Mouse (Mus musculus): ENCODE data around the gene Gm12184. TPM values are rescaled to one million over a fixed set of nuclear protein-coding genes. Genes with fewer than 3 reads are reported as not detected.
A peak's percentile ranks its signal among the peaks of the same experiment; 100 is the strongest.
"Not testable (repeated sequence)": the region's sequence is repeated elsewhere in the genome, so short reads cannot be mapped to it uniquely, and the experiment has no call there.

Gm12184 gene
- polyA plus RNA-seq, 1 experiment from 2014 or later, result 13.6 TPM

DNA sequence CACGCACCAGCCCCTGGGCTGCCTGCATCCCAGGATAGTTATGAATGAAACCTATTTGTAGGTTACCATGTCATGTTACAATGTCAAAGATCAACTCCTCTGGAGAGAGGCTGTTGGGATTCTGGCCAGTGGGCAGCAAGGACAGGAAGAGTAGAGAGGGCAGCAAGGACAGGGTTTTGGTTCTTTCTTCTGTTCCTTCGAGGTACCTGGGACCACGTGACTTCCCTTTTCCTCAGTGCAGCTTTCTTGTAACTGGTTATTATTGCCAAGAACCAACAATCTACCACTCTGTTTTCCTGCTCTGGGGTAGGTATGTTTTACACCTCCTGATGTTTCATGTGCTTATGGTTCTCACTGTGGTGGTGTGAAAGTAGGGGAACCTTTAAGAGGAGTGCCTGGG is 37.4 kb upstream of the Gm12184 start:
- Histone ChIP-seq H3K4me3 (replicated peaks) (no peak overlapping the region), H3K27me3 (peaks cover 13% of the 10 kb centered on the region), H3K9ac (replicated peaks) (no peak overlapping the region), H3K4me2 (no peak overlapping the region), H3K27ac (no peak overlapping the region), H3K36me3 (no peaks in the 10 kb centered on the region), H3K9me3 (no peaks in the 10 kb centered on the region), H3K4me1 (replicated peaks) (no peaks in the 10 kb centered on the region)
- 88% methylated on average over 3 of the region's 3 CpGs for WGBS
- no peak for ATAC-seq (ENCODE audit: insufficient number of reproducible peaks, insufficient read depth, low FRiP score, low TSS enrichment, low read depth)

DNA sequence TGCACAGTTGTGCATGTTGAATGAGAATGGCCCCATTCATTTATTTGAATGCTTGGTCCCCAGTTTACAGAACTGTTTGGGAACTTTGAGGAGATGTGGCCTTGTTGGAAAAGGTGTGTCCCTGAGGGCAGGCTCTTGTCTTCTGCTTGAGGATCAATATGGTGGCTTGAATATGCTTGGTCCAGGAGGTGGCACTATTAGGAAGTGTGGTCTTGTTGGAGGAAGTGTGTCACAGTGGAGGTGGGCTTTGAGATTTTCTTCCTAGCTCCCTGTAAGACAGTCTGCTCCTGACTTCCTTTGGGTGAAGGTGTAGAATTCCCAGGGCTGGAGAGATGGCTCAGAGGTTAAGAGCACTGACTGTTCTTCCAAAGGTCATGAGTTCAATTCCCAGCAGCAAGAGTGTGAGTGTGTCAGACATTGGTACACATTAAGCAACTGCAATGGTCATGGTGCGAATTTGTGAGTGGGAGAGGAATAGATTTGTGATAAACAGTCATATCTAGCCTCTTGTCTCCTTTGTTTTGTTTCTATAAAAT is 36.4 kb upstream of the Gm12184 start:
- Histone ChIP-seq H3K9me3 (no peaks in the 10 kb centered on the region), H3K27me3 (peaks cover 22% of the 10 kb centered on the region), H3K36me3 (no peaks in the 10 kb centered on the region), H3K4me2 (no peak overlapping the region), H3K9ac (replicated peaks) (no peak overlapping the region), H3K4me1 (replicated peaks) (peaks cover 7% of the 10 kb centered on the region), H3K4me3 (replicated peaks) (no peak overlapping the region), H3K27ac (no peak overlapping the region)
- 72% methylated on average over 1 of the region's 1 CpGs for WGBS
- ATAC-seq (ENCODE audit: insufficient number of reproducible peaks, insufficient read depth, low FRiP score, low TSS enrichment, low read depth), result no peak

- no peak overlapping the region for H3K9ac ChIP-seq (replicated peaks)
Measured at GRCm38 (mm10) chr11:48859014-48859413, 32.6 kb upstream of the Gm12184 start.

GRCm38 (mm10) chr11:48853474-48854180 is 27.2 kb upstream of the Gm12184 start:
- peaks cover 25% of the 10 kb centered on the region for H3K27me3 ChIP-seq
- ATAC-seq (ENCODE audit: insufficient number of reproducible peaks, insufficient read depth, low FRiP score, low TSS enrichment, low read depth), result peak; percentile 43; the same call in 1 of the 2 replicates

More at GRCm38 (mm10) chr11:48859014-48859413, 32.6 kb upstream of the Gm12184 start:
- Histone ChIP-seq H3K4me2 (peak overlapping the region; percentile 87), H3K9me3 (no peaks in the 10 kb centered on the region), H3K4me1 (replicated peaks) (peaks cover 19% of the 10 kb centered on the region), H3K36me3 (no peaks in the 10 kb centered on the region), H3K4me3 (replicated peaks) (peak overlapping the region; percentile 64), H3K27ac (no peak overlapping the region), H3K27me3 (peaks cover 25% of the 10 kb centered on the region)
- ATAC-seq (ENCODE audit: insufficient number of reproducible peaks, insufficient read depth, low FRiP score, low TSS enrichment, low read depth), result no peak
- 2% methylated on average over 6 of the region's 6 CpGs for WGBS

GRCm38 (mm10) chr11:48852624-48853473 is 26.4 kb upstream of the Gm12184 start:
- Histone ChIP-seq H3K4me2 (peak overlapping the region; percentile 87), H3K4me1 (replicated peaks) (peaks cover 17% of the 10 kb centered on the region), H3K27me3 (peaks cover 24% of the 10 kb centered on the region), H3K27ac (no peak overlapping the region), H3K9ac (replicated peaks) (no peak overlapping the region; the same call in 1 of the 2 replicates), H3K4me3 (replicated peaks) (peak overlapping the region; percentile 64), H3K9me3 (peaks cover 6% of the 10 kb centered on the region; the same call in 1 of the 2 replicates), H3K36me3 (no peaks in the 10 kb centered on the region)
- no peak for ATAC-seq (ENCODE audit: insufficient number of reproducible peaks, insufficient read depth, low FRiP score, low TSS enrichment, low read depth)
- WGBS, result 9% methylated on average over 23 of the region's 23 CpGs

More at GRCm38 (mm10) chr11:48853474-48854180, 27.2 kb upstream of the Gm12184 start:
- Histone ChIP-seq H3K27ac (no peak overlapping the region), H3K9me3 (peaks cover 6% of the 10 kb centered on the region; the same call in 1 of the 2 replicates), H3K9ac (replicated peaks) (peak overlapping the region; percentile 52), H3K4me1 (replicated peaks) (peaks cover 24% of the 10 kb centered on the region), H3K4me3 (replicated peaks) (peak overlapping the region; percentile 64), H3K36me3 (no peaks in the 10 kb centered on the region), H3K4me2 (peak overlapping the region; percentile 87)
- under 1% methylated on average over 31 of the region's 31 CpGs for WGBS

DNA sequence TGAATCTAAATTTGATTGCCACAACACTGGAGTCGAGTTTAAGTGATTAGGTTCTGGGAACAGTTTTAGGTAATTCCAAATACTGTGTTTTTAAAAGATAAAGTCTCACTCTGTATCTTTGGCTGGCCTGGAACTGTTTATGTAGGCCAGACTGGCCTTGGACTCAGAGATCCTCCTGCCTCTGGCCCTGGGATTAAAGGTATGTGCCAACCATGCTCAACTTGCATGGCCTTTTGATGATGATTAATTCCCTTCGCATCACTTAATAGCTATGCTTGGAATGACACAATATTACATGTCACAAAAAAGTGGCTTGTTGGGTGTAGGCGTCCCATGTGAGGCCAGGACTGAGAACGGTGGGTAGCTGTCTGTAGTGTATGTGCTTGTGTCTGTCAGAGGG is 25.7 kb upstream of the Gm12184 start:
- Histone ChIP-seq H3K9ac (replicated peaks) (no peak overlapping the region), H3K4me3 (replicated peaks) (peak overlapping the region; percentile 64; the same call in 1 of the 2 replicates), H3K27ac (no peak overlapping the region), H3K4me2 (peak overlapping the region; percentile 87; the same call in 1 of the 2 replicates), H3K4me1 (replicated peaks) (peaks cover 14% of the 10 kb centered on the region), H3K27me3 (peaks cover 21% of the 10 kb centered on the region), H3K9me3 (peaks cover 6% of the 10 kb centered on the region; the same call in 1 of the 2 replicates), H3K36me3 (no peaks in the 10 kb centered on the region)
- WGBS, result 83% methylated on average over 4 of the region's 4 CpGs
- ATAC-seq (ENCODE audit: insufficient number of reproducible peaks, insufficient read depth, low FRiP score, low TSS enrichment, low read depth), result no peak

- H3K4me3 ChIP-seq (replicated peaks), result no peak overlapping the region
- peaks cover 21% of the 10 kb centered on the region for H3K27me3 ChIP-seq
- no peak for ATAC-seq (ENCODE audit: insufficient number of reproducible peaks, insufficient read depth, low FRiP score, low TSS enrichment, low read depth)
- H3K4me1 ChIP-seq (replicated peaks), result peaks cover 14% of the 10 kb centered on the region
- H3K9ac ChIP-seq (replicated peaks), result no peak overlapping the region
- H3K9me3 ChIP-seq, result peaks cover 6% of the 10 kb centered on the region; the same call in 1 of the 2 replicates
- no peak overlapping the region for H3K4me2 ChIP-seq
- no peak overlapping the region for H3K27ac ChIP-seq
- WGBS, result 86% methylated on average over 4 of the region's 4 CpGs
- H3K36me3 ChIP-seq, result no peaks in the 10 kb centered on the region
Measured at GRCm38 (mm10) chr11:48851270-48851995, 25.0 kb upstream of the Gm12184 start.

DNA sequence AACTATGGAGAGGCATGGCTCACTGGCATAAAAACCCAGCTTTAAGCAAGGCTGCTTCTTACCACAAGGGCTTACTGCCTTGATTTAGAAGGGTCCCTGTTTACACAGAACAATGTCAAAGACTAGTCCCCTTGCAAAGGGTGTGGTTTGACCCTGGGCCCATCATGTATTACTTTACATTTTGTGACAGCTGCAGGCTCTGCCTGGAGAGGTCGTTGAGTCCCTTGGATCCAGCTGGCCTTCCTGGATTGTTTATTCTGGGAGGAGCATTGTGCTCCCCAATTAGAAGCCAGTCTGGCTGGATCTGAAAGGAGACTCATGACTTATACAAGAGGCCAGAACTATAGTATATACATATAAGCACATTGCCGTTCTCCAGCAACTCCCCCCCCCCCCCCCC is 23.8 kb upstream of the Gm12184 start:
- no peak overlapping the region for H3K4me2 ChIP-seq
- H3K4me1 ChIP-seq (replicated peaks), result peaks cover 14% of the 10 kb centered on the region
- ATAC-seq (ENCODE audit: insufficient number of reproducible peaks, insufficient read depth, low FRiP score, low TSS enrichment, low read depth), result no peak
- H3K27me3 ChIP-seq, result peaks cover 24% of the 10 kb centered on the region
- WGBS, result 60% methylated on average over 2 of the region's 2 CpGs
- no peak overlapping the region for H3K9ac ChIP-seq (replicated peaks)
- peaks cover 6% of the 10 kb centered on the region; the same call in 1 of the 2 replicates for H3K9me3 ChIP-seq
- H3K27ac ChIP-seq, result no peak overlapping the region
- no peaks in the 10 kb centered on the region for H3K36me3 ChIP-seq
- no peak overlapping the region for H3K4me3 ChIP-seq (replicated peaks)

- Histone ChIP-seq H3K27ac (no peak overlapping the region), H3K27me3 (peaks cover 28% of the 10 kb centered on the region), H3K4me1 (replicated peaks) (no peaks in the 10 kb centered on the region; the same call in 1 of the 2 replicates), H3K36me3 (no peaks in the 10 kb centered on the region), H3K4me2 (no peak overlapping the region), H3K9me3 (peaks cover 6% of the 10 kb centered on the region; the same call in 1 of the 2 replicates), H3K9ac (replicated peaks) (no peak overlapping the region), H3K4me3 (replicated peaks) (no peak overlapping the region)
- no peak for ATAC-seq (ENCODE audit: insufficient number of reproducible peaks, insufficient read depth, low FRiP score, low TSS enrichment, low read depth)
- WGBS, result 60% methylated on average over 5 of the region's 5 CpGs
Measured at GRCm38 (mm10) chr11:48846881-48847280, 20.4 kb upstream of the Gm12184 start.

GRCm38 (mm10) chr11:48846362-48846761 is 19.9 kb upstream of the Gm12184 start:
- H3K36me3 ChIP-seq; H3K27ac ChIP-seq; ATAC-seq (ENCODE audit: insufficient number of reproducible peaks, insufficient read depth, low FRiP score, low TSS enrichment, low read depth); H3K9me3 ChIP-seq; H3K9ac ChIP-seq (replicated peaks); H3K4me2 ChIP-seq; H3K4me3 ChIP-seq (replicated peaks); H3K4me1 ChIP-seq (replicated peaks): not testable (repeated sequence)
- WGBS, result 86% methylated on average over 2 of the region's 2 CpGs
- H3K27me3 ChIP-seq, result peaks cover 28% of the 10 kb centered on the region
